Mouse (Mus musculus): ENCODE measurements at regions not wholly inside any gene's neighbourhood (a gene's known extent, or its start where the extent isn't known, plus 50 kb on each side); places are given as distances from the start of the nearest gene placed in this dataset.

GRCm38 (mm10) chr13:37537330-37537729, 192.3 kb downstream of the Ly86 start:
- no peak for DNase-seq
- Histone ChIP-seq H3K4me3 (ENCODE audit: control insufficient read depth, insufficient read depth, low read length) (no peak overlapping the region), H3K36me3 (ENCODE audit: control insufficient read depth, insufficient read depth, low read length) (no peaks in the 10 kb centered on the region), H3K27me3 (ENCODE audit: control insufficient read depth, insufficient read depth, low read length) (no peaks in the 10 kb centered on the region), H3K4me1 (replicated peaks; ENCODE audit: control insufficient read depth, insufficient read depth, low read length) (peaks cover 35% of the 10 kb centered on the region), H3K27ac (ENCODE audit: control insufficient read depth, insufficient read depth, low read length) (peak overlapping the region; percentile 28)
- WGBS = 71% methylated on average over 6 of the region's 6 CpGs
- TF ChIP-seq CTCF (IDR thresholded peaks at IDR 0.05; ENCODE audit: borderline replicate concordance, control insufficient read depth, extremely low read depth, insufficient read depth, low read length, poor library complexity) = no peak
- TF ChIP-seq POLR2A (IDR thresholded peaks at IDR 0.05; ENCODE audit: control insufficient read depth, extremely low read depth, insufficient read depth, low read length, poor library complexity) = no peak

DNA sequence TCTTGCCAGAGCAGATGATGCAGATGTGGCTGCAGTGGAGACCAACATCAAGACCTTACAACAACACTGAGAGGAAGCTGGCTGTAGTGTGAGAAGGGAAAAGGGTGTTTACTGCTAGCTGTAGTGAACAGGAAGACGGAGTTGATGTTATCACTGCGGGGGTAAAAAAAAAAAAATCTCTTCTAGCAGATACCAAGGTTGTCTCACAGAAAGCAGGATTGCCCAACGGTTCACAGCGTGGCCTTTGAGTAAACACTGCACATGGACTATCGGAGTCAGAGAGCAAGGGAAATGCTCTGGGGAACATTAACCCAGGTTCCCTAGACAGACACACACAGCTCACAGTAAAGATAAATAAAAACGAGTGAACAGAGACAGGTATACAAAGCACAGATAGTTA, 192.8 kb downstream of the Ly86 start:
- no peaks in the 10 kb centered on the region for H3K36me3 ChIP-seq (ENCODE audit: control insufficient read depth, insufficient read depth, low read length)
- H3K4me3 ChIP-seq (ENCODE audit: control insufficient read depth, insufficient read depth, low read length) = no peak overlapping the region
- peak; percentile 47 for DNase-seq
- TF ChIP-seq POLR2A (IDR thresholded peaks at IDR 0.05; ENCODE audit: control insufficient read depth, extremely low read depth, insufficient read depth, low read length, poor library complexity) = no peak
- TF ChIP-seq CTCF (IDR thresholded peaks at IDR 0.05; ENCODE audit: borderline replicate concordance, control insufficient read depth, extremely low read depth, insufficient read depth, low read length, poor library complexity) = no peak
- H3K27ac ChIP-seq (ENCODE audit: control insufficient read depth, insufficient read depth, low read length) = peak overlapping the region; percentile 73
- H3K4me1 ChIP-seq (replicated peaks; ENCODE audit: control insufficient read depth, insufficient read depth, low read length) = peaks cover 36% of the 10 kb centered on the region
- WGBS = 5% methylated on average over 6 of the region's 6 CpGs
- H3K27me3 ChIP-seq (ENCODE audit: control insufficient read depth, insufficient read depth, low read length) = no peaks in the 10 kb centered on the region

- WGBS = 49% methylated on average over 4 of the region's 5 CpGs
- H3K27ac ChIP-seq (ENCODE audit: control insufficient read depth, insufficient read depth, low read length) = peak overlapping the region; percentile 27; the same call in 1 of the 2 replicates
- no peak for DNase-seq
Observed at GRCm38 (mm10) chr13:37540980-37541531, 196.0 kb downstream of the Ly86 start.

GRCm38 (mm10) chr13:37541674-37542073, 196.7 kb downstream of the Ly86 start:
- DNase-seq = peak; percentile 80
- Histone ChIP-seq H3K4me3 (ENCODE audit: control insufficient read depth, insufficient read depth, low read length) (no peak overlapping the region), H3K27ac (ENCODE audit: control insufficient read depth, insufficient read depth, low read length) (no peak overlapping the region), H3K27me3 (ENCODE audit: control insufficient read depth, insufficient read depth, low read length) (no peaks in the 10 kb centered on the region), H3K36me3 (ENCODE audit: control insufficient read depth, insufficient read depth, low read length) (no peaks in the 10 kb centered on the region), H3K4me1 (replicated peaks; ENCODE audit: control insufficient read depth, insufficient read depth, low read length) (peaks cover 33% of the 10 kb centered on the region)
- TF ChIP-seq POLR2A (IDR thresholded peaks at IDR 0.05; ENCODE audit: control insufficient read depth, extremely low read depth, insufficient read depth, low read length, poor library complexity) (no peak), CTCF (IDR thresholded peaks at IDR 0.05; ENCODE audit: borderline replicate concordance, control insufficient read depth, extremely low read depth, insufficient read depth, low read length, poor library complexity) (no peak)
- WGBS = 0% methylated on average over 6 of the region's 6 CpGs

More at GRCm38 (mm10) chr13:37540980-37541531, 196.0 kb downstream of the Ly86 start:
- no peaks in the 10 kb centered on the region for H3K27me3 ChIP-seq (ENCODE audit: control insufficient read depth, insufficient read depth, low read length)
- H3K4me3 ChIP-seq (ENCODE audit: control insufficient read depth, insufficient read depth, low read length) = no peak overlapping the region
- TF ChIP-seq CTCF (IDR thresholded peaks at IDR 0.05; ENCODE audit: borderline replicate concordance, control insufficient read depth, extremely low read depth, insufficient read depth, low read length, poor library complexity) (no peak), POLR2A (IDR thresholded peaks at IDR 0.05; ENCODE audit: control insufficient read depth, extremely low read depth, insufficient read depth, low read length, poor library complexity) (no peak)
- H3K36me3 ChIP-seq (ENCODE audit: control insufficient read depth, insufficient read depth, low read length) = no peaks in the 10 kb centered on the region
- peaks cover 33% of the 10 kb centered on the region for H3K4me1 ChIP-seq (replicated peaks; ENCODE audit: control insufficient read depth, insufficient read depth, low read length)

GRCm38 (mm10) chr13:37542744-37543196, 197.8 kb downstream of the Ly86 start:
- no peak overlapping the region for H3K4me3 ChIP-seq (ENCODE audit: control insufficient read depth, insufficient read depth, low read length)
- peaks cover 28% of the 10 kb centered on the region for H3K4me1 ChIP-seq (replicated peaks; ENCODE audit: control insufficient read depth, insufficient read depth, low read length)
- 92% methylated on average over 13 of the region's 13 CpGs for WGBS
- no peak for DNase-seq
- no peak for TF ChIP-seq POLR2A (IDR thresholded peaks at IDR 0.05; ENCODE audit: control insufficient read depth, extremely low read depth, insufficient read depth, low read length, poor library complexity)
- TF ChIP-seq CTCF (IDR thresholded peaks at IDR 0.05; ENCODE audit: borderline replicate concordance, control insufficient read depth, extremely low read depth, insufficient read depth, low read length, poor library complexity) = no peak
- no peaks in the 10 kb centered on the region for H3K36me3 ChIP-seq (ENCODE audit: control insufficient read depth, insufficient read depth, low read length)
- H3K27me3 ChIP-seq (ENCODE audit: control insufficient read depth, insufficient read depth, low read length) = no peaks in the 10 kb centered on the region
- no peak overlapping the region for H3K27ac ChIP-seq (ENCODE audit: control insufficient read depth, insufficient read depth, low read length)

DNA sequence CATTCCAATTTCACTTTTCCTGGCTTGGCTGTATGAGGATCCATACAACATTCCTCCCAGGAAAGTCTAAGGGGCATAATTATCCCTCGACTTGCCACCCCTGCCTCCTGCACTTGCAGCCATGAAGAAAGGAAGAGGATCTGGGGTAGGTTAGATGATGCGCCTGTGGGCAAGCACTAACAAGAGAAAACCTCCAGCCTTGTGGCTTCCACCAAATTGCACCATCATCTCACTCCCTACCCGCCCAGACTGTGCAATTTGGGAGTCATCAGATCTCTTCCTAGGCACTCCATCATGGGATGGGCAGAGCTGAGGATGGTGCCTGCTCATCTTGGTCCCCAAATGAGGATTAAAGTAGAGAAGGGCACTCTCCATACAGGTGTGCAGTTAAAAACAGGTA, 198.8 kb downstream of the Ly86 start:
- Histone ChIP-seq H3K27me3 (ENCODE audit: control insufficient read depth, insufficient read depth, low read length) (no peaks in the 10 kb centered on the region), H3K36me3 (ENCODE audit: control insufficient read depth, insufficient read depth, low read length) (no peaks in the 10 kb centered on the region), H3K4me1 (replicated peaks; ENCODE audit: control insufficient read depth, insufficient read depth, low read length) (peaks cover 23% of the 10 kb centered on the region), H3K27ac (ENCODE audit: control insufficient read depth, insufficient read depth, low read length) (no peak overlapping the region), H3K4me3 (ENCODE audit: control insufficient read depth, insufficient read depth, low read length) (no peak overlapping the region)
- 61% methylated on average over 3 of the region's 3 CpGs for WGBS
- TF ChIP-seq CTCF (IDR thresholded peaks at IDR 0.05; ENCODE audit: borderline replicate concordance, control insufficient read depth, extremely low read depth, insufficient read depth, low read length, poor library complexity) = no peak
- TF ChIP-seq POLR2A (IDR thresholded peaks at IDR 0.05; ENCODE audit: control insufficient read depth, extremely low read depth, insufficient read depth, low read length, poor library complexity) = no peak
- DNase-seq = no peak

DNA sequence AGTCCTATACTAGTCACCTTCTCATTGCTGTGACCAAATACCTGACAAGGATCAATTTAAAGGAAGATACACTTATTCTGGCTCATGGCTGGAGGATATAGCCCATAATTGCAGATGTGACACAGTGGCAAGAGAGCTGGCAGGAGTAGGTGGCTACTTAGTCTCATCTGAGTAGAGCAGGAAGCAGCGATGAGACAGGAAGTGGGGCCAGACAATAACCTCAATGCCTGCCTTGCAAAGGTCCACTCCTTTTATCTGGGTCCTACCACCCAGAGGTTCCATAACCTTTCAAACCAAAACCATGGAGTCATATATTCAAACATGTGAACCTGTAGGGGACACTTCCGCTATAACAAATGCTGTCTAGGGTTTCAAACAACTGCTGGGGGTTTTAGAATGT, 199.7 kb downstream of the Ly86 start:
- no peak for TF ChIP-seq POLR2A (IDR thresholded peaks at IDR 0.05; ENCODE audit: control insufficient read depth, extremely low read depth, insufficient read depth, low read length, poor library complexity)
- no peak for TF ChIP-seq CTCF (IDR thresholded peaks at IDR 0.05; ENCODE audit: borderline replicate concordance, control insufficient read depth, extremely low read depth, insufficient read depth, low read length, poor library complexity)
- Histone ChIP-seq H3K4me1 (replicated peaks; ENCODE audit: control insufficient read depth, insufficient read depth, low read length) (peaks cover 21% of the 10 kb centered on the region), H3K27me3 (ENCODE audit: control insufficient read depth, insufficient read depth, low read length) (no peaks in the 10 kb centered on the region), H3K36me3 (ENCODE audit: control insufficient read depth, insufficient read depth, low read length) (no peaks in the 10 kb centered on the region), H3K27ac (ENCODE audit: control insufficient read depth, insufficient read depth, low read length) (no peak overlapping the region), H3K4me3 (ENCODE audit: control insufficient read depth, insufficient read depth, low read length) (no peak overlapping the region)
- no peak for DNase-seq
- 57% methylated on average over 2 of the region's 2 CpGs for WGBS
